Mouse (Mus musculus) mouse trophoblast stem cell (cell line): ENCODE measurements around the gene Srsy.
"Not testable (repeated sequence)": the region's sequence is repeated elsewhere in the genome, so short reads cannot be mapped to it uniquely, and the experiment has no call there.

Experiments used
- in situ Hi-C, 2 experiments: fragments of 300-500 bp; cut with MseI, MboI; formaldehyde crosslinking; loops; 2 replicates in 1 of 2; 3 replicates in 1 of 2; pipeline ENCODE4 v1.15.1; 2025

The Srsy gene

GRCm38 (mm10) chrY:17937230-17937629 lies at the start of gene Srsy:
Srsy (minus strand) TSS chrY:17937330.
- in situ Hi-C loops: not testable (repeated sequence)
